Mouse (Mus musculus): ENCODE data around the gene Fancd2os.
A peak's percentile ranks its signal among the peaks of the same experiment; 100 is the strongest.

Fancd2os gene

DNA sequence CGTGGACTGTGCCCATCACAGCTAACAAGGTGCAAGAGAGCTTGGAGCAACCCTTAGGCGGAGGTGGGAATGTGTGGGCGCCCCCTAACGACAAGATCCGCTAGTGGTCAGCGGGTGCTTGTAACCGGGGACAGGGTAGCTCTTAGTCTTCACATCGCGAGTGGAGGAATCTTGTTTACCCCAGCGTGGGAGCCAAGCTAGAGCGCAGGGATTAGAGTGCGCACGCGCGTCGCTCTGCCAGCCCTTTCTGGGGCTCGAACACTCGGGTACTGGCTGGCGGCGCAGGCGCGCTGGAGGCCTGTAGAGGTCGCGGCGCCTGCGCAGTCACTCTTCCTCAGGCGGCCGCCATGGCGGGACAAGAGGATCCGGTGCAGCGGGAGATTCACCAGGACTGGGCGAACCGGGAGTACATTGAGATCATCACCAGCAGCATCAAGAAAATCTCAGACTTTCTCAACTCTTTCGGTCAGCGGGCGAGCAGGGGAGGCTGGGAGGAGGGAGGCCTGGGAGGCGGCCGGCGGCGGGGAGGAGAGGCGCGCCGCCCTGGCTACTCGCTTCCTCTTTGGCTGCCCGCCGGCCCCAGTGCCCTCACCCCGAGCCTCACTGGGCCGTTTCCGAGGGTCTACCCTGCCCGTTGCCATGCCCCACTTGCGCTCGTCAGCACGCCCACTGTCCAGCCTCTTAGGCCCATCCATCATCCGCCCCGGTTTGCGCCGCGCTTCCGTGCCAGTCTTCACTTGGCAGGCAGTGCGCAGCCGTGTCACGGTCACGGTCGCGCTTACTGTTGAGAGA is 4.1 kb upstream of the Fancd2os start, which contains the start of gene Brk1:
Gene Brk1, plus strand, starts transcription at position 341 of the 792 bp plus-strand sequence.
- DNase-seq = peak; percentile 95 to 96

DNA sequence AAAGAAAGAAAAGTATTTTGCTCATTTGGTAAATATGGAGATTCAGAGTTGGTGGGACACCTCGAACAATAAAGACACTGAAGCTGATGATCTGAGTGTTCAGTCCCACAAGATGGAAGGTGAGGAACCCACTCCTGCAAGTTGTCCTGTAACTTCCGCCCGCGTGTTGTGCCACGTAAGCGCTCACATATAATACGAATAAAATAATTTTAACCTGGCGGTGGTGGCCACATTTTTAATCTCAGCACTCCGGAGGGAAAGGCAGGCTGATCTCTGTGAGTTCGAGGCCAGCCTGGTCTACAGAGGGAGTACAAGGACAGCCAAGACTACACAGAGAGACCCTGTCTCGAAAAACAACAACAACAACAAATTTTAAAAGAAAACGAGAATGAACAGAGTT is 3.5 kb upstream of the Fancd2os start:
- DNase-seq = no peak

- no peak for DNase-seq
Observed at GRCm38 (mm10) chr6:113602821-113603220, 2.3 kb upstream of the Fancd2os start.

- no peak for DNase-seq
Observed at GRCm38 (mm10) chr6:113599833-113600232, 682 bp downstream of the Fancd2os start.

- no peak for DNase-seq
Observed at GRCm38 (mm10) chr6:113597945-113598344, 2.6 kb downstream of the Fancd2os start.

GRCm38 (mm10) chr6:113592637-113593036 is 7.9 kb downstream of the Fancd2os start:
- DNase-seq = no peak

- DNase-seq = peak; percentile 52 to 69
Observed at GRCm38 (mm10) chr6:113586466-113587183, 13.9 kb downstream of the Fancd2os start.

DNA sequence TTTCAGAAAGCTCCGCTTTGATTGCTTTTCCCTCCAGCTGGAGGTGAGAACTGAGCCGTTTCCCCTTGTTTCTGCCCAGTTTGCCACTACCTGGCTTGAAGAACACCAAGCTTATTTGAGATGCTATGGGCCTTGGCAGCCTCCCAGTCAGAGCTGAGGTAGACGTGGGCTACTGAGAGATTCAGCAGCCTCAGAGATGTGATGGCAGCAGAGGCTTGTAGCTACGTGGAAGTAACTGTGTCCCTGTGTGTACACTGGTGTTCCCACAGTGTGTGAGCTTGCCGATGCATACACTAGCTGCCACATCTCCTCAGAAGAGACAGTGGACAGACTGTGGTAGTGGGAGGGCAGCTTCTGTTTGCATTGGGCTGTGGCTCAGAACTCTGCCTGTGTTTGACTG is 15.4 kb downstream of the Fancd2os start:
- no peak for DNase-seq

- DNase-seq = no peak
Observed at GRCm38 (mm10) chr6:113583023-113583422, 17.5 kb downstream of the Fancd2os start.

- no peak for DNase-seq
Observed at GRCm38 (mm10) chr6:113579306-113579705, 21.2 kb downstream of the Fancd2os start.

DNA sequence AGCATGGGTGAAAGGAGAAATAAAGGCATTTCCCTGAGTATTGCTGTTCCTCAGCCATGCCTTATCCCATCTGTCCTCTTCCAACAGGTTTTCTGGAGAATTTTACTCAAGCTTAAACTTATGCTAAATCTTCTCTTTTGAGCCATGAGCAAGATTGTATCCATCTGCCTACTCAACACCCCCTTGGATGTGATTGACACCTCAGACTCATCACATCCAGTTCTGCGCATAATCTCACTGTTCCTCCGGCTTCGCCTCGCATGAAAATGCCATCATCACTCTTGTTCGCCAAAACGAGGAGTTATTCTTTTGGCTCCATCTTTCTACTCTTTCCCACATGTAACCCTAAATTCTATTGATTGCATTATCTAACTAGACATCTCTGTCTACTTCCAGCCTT is 24.5 kb downstream of the Fancd2os start:
- DNase-seq = no peak

DNA sequence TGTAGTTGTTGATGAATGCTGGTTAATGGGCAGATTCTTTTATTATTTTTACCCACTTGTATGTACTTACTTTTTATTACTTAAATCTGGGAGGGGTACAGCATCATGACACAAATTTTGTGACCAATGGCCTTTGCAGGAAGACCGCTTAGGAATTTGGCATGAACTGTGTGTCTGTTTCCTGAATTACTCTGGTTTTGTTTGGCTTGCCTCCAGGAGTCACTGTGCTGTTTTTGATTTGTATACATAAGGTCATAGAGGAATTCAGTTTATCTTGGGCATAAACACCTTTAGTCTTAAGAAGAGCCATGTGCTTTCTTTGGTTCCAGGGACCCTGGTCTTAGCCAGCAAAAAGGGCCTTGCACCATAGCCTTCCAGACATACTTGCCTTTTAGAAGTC is 36.0 kb downstream of the Fancd2os start:
- no peak for DNase-seq

DNA sequence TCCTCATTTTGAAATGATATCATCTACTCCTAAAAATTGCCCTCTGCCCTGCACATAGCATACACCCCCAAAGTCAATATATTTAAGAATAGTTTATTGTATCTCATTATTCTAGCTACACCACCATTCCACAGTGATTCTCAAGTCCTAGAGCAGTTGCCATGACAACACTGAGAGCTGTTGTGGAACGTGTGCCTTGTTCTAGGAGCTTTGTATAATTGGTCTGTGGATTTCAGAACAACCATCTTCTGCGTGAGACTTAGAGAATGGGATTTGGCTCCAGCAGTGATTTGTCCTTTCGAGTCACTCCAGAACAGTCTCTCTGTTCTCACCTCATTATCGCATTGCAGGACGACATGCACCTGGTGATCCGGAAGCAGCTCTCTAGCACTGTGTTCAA is 40.8 kb downstream of the Fancd2os start:
- no peak for DNase-seq

Data from cerebellum, postnatal 14 days (tissue).